Mouse (Mus musculus) testis, postnatal 14 days (tissue): ENCODE data around the gene Hist1h2ac.
"Not testable (repeated sequence)": the region's sequence is repeated elsewhere in the genome, so short reads cannot be mapped to it uniquely, and the experiment has no call there.

Source experiments
- DNase-seq: peaks from one replicate; pipeline ENCODE4 v3.0.0; 2021; ENCODE audit warnings: low spot score

Hist1h2ac gene

GRCm38 (mm10) chr13:23683755-23684281, at the start of gene Hist1h2ac, which contains the start of gene Hist1h2bc:
TSS of gene Hist1h2ac (minus strand) at chr13:23683948.
TSS of gene Hist1h2bc (plus strand) at chr13:23684199.
- peak; percentile 93 for DNase-seq

- DNase-seq, result no peak
These were observed 48.5 kb upstream of the Hist1h2ac start for GRCm38 (mm10) chr13:23732156-23732804.

- no peak for DNase-seq
These were observed 46.7 kb upstream of the Hist1h2ac start for GRCm38 (mm10) chr13:23730479-23730878.

- DNase-seq, result no peak
These were observed 46.0 kb upstream of the Hist1h2ac start for GRCm38 (mm10) chr13:23729706-23730105.

GRCm38 (mm10) chr13:23729192-23729525, 45.4 kb upstream of the Hist1h2ac start:
- DNase-seq, result no peak

- DNase-seq, result no peak
These were observed 44.9 kb upstream of the Hist1h2ac start for GRCm38 (mm10) chr13:23728472-23729191.

- no peak for DNase-seq
These were observed 41.5 kb upstream of the Hist1h2ac start for GRCm38 (mm10) chr13:23725213-23725612.

GRCm38 (mm10) chr13:23724239-23724638, 40.5 kb upstream of the Hist1h2ac start:
- DNase-seq, result no peak

- DNase-seq, result not testable (repeated sequence)
These were observed 34.0 kb upstream of the Hist1h2ac start for GRCm38 (mm10) chr13:23717593-23718245.

- no peak for DNase-seq
These were observed 33.4 kb upstream of the Hist1h2ac start for GRCm38 (mm10) chr13:23717176-23717575.

- no peak for DNase-seq
These were observed 32.7 kb upstream of the Hist1h2ac start for GRCm38 (mm10) chr13:23716261-23717042.

GRCm38 (mm10) chr13:23710374-23711089, 26.8 kb upstream of the Hist1h2ac start, which contains the start of gene Hfe:
TSS of gene Hfe (minus strand) at chr13:23710854.
- peak; percentile 51 for DNase-seq

GRCm38 (mm10) chr13:23709714-23710373, 26.1 kb upstream of the Hist1h2ac start:
- peak; percentile 66 for DNase-seq

GRCm38 (mm10) chr13:23708654-23709053, 24.9 kb upstream of the Hist1h2ac start:
- DNase-seq, result no peak

GRCm38 (mm10) chr13:23708041-23708440, 24.3 kb upstream of the Hist1h2ac start:
- DNase-seq, result no peak

GRCm38 (mm10) chr13:23706771-23707170, 23.0 kb upstream of the Hist1h2ac start:
- no peak for DNase-seq

GRCm38 (mm10) chr13:23705751-23706356, 22.1 kb upstream of the Hist1h2ac start:
- no peak for DNase-seq

GRCm38 (mm10) chr13:23702801-23703200, 19.1 kb upstream of the Hist1h2ac start:
- not testable (repeated sequence) for DNase-seq

- DNase-seq, result no peak
These were observed 18.5 kb upstream of the Hist1h2ac start for GRCm38 (mm10) chr13:23702220-23702619.
